Mouse (Mus musculus) R1 (cell line): Measurements from ENCODE around the gene Olfr1179.
"Not testable (repeated sequence)": the region's sequence is repeated elsewhere in the genome, so short reads cannot be mapped to it uniquely, and the experiment has no call there.

Experiments used
- DNase-seq: peaks from one replicate; pipeline ENCODE4 v3.0.0-alpha.2; 2018; ENCODE audit warnings: low read depth, low spot score

The Olfr1179 gene

DNA sequence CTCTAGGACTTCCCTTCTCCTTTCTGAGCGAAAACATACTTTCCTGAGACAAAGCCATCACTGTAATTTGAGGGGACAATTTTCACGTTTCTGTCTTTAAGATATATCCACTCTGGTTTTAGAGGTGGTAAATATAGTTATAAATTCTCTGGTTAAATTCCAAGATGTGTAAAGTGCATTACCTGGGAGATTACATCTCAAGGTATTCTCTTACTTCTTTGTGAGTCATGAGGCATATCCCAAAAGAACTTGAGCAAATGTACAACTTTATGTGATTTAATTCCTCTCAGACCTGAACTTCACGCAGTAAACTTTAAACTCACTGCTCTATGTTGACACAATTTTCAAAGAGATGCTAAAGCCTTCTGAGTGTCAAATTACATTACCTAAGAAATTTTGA lies at the start of gene Olfr1179:
Gene Olfr1179 (minus strand): TSS at position 101 of the 400 bp plus-strand sequence.
- no peak for DNase-seq

DNA sequence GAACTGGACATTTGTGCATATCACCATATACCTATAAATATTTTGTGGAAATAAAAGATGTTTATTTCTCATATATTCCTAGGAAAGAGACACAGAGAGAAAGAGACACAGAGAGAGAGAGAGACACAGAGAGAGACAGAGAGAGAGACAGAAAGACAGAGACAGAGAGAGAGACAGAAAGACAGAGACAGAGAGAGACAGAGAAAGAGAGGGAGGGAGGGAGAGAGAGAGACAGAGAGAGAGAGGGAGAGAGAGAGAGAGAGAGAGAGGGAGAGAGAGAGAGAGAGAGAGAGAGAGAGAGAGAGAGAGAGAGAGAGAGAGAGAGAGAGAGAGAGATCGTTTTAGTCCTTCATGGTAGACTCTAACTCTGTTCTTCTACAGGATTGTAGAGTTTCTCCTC lies 48.3 kb upstream of the Olfr1179 start, which contains the start of gene Olfr1183:
Gene Olfr1183 (plus strand): TSS at position 301 of the 400 bp plus-strand sequence.
- DNase-seq = not testable (repeated sequence)

DNA sequence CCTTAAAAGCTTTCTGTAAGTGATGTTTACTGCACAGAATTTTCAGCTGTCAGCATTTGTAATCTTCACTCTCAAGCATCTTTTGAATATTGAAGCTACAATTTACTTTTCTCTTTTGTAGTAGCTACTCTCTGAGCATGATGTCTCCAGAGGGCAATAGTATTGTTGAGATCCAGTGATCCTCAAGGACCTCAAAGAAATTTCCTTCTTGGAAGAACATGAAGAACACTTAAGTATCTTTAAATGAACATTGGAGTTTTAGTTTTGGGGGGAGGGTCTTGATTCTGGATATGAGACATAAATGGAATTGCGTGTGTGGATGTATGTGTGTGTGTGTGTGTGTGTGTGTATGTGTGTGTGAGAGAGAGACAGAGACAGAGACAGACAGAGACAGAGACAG lies 42.8 kb upstream of the Olfr1179 start, which contains the start of gene Gm13757:
Gene Gm13757 (minus strand): TSS at position 101 of the 400 bp plus-strand sequence.
- DNase-seq = no peak

DNA sequence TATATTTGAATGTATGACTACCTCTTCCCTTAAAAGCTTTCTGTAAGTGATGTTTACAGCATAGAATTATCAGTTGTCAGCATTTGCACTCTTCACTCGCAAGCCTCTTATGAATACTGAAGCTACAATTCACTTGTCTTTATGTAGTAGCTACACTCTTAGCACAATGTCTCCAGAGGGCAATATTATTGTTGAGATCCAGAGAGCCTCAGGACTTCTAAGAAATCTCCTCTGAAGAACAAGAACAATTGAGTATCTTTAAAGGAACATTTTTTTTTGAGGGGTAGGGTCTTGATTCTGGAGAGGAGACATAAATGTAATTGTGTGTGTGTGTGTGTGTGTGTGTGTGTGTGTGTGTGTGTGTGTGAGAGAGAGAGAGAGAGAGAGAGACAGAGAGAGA lies 19.8 kb upstream of the Olfr1179 start, which contains the start of gene Olfr1181:
Gene Olfr1181 (minus strand): TSS at position 101 of the 400 bp plus-strand sequence.
- DNase-seq = no peak

DNA sequence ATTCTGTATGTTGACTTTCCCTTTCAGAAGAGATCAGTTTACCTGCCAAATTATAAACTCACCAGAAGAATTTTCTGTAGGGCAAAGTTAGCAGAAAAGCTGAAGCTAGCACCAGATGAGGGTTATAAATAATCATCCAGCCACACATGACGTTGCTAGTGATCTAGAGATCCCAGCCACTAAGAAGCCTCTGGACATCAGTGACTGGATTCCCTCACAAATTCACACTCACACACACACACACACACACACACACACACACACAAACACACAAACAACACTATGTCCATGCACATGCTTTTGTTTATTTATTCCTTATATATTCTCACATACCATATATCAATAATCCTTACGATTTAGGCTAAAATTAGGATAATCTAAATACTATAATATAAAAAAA lies 12.8 kb upstream of the Olfr1179 start, which contains the start of gene Olfr1180:
Gene Olfr1180 (minus strand): TSS at position 101 of the 400 bp plus-strand sequence.
- no peak for DNase-seq

DNA sequence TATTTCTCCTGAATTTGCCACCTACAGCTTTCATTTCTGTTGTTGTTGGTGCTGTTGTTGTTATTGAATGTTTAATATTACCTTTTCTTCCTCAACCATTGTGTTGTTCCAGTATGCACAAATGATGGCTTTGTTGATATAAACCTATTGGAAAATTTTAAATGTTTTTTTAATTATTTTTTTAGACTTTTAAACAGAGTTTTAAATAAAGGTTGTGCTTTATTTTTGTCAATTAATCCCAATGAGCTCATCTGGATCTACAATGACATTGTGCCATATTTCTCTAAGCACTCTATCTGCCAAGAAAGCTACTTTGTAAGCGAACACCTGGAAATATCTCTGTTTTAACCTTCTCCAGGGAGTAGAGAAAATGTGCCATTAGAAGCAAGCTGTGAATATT lies 19.5 kb downstream of the Olfr1179 start, which contains the start of gene Olfr1178:
Gene Olfr1178 (plus strand): TSS at position 301 of the 400 bp plus-strand sequence.
- DNase-seq = no peak

DNA sequence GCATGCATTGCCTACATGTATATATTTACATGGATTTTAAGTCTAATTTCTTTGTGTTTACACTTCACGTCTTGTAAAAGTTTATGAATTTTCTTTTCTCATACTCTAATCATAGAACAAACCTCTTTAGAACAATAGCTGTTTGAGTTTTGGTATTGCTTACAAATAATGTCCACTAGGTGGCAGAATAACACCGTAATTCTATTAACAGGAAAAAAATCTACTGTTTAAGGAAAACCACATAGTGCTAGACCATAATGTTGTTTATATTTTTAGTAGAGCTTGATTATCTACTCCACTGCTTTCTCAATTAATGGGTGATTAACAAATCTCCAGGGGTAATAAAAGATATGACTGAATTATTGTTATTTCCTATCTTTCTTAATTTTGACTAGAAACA lies 49.9 kb downstream of the Olfr1179 start:
- peak; percentile 23 for DNase-seq
